Mouse (Mus musculus): ENCODE measurements around the gene Btaf1. TPM values are rescaled to one million over a fixed set of nuclear protein-coding genes. Genes with fewer than 3 reads are reported as not detected.

The Btaf1 gene
- polyA plus RNA-seq, 1 experiment from 2014 or later = 16.1 TPM

- H3K4me1 ChIP-seq (replicated peaks) = peaks cover 22% of the 10 kb centered on the region
- no peak overlapping the region for H3K4me3 ChIP-seq (replicated peaks)
- H3K36me3 ChIP-seq = no peaks in the 10 kb centered on the region
- peaks cover 2% of the 10 kb centered on the region; the same call in 1 of the 2 replicates for H3K9me3 ChIP-seq
- no peak overlapping the region for H3K4me2 ChIP-seq
- H3K27me3 ChIP-seq = no peaks in the 10 kb centered on the region
- WGBS = 87% methylated on average over 5 of the region's 5 CpGs
- no peak for ATAC-seq (ENCODE audit: insufficient number of reproducible peaks, insufficient read depth, low FRiP score, low TSS enrichment, low read depth)
- H3K27ac ChIP-seq = no peak overlapping the region
- no peak overlapping the region for H3K9ac ChIP-seq (replicated peaks)
Measured at GRCm38 (mm10) chr19:37022146-37022545, 96.3 kb downstream of the Btaf1 start.

- ATAC-seq (ENCODE audit: insufficient number of reproducible peaks, insufficient read depth, low FRiP score, low TSS enrichment, low read depth) = peak; percentile 53; the same call in 1 of the 2 replicates
- 0 out of 2 replicates have a peak, but pooled peaks cover 11% of the 10 kb centered on the region for H3K4me1 ChIP-seq (replicated peaks)
- H3K9ac ChIP-seq (replicated peaks) = no peak overlapping the region
- H3K36me3 ChIP-seq = no peaks in the 10 kb centered on the region
- 66% methylated on average over 13 of the region's 13 CpGs for WGBS
- H3K27ac ChIP-seq = no peak overlapping the region
- no peak overlapping the region for H3K4me3 ChIP-seq (replicated peaks)
- no peak overlapping the region for H3K4me2 ChIP-seq
- H3K27me3 ChIP-seq = no peaks in the 10 kb centered on the region
- no peaks in the 10 kb centered on the region for H3K9me3 ChIP-seq
Measured at GRCm38 (mm10) chr19:37025839-37026319, 100.0 kb downstream of the Btaf1 start.

DNA sequence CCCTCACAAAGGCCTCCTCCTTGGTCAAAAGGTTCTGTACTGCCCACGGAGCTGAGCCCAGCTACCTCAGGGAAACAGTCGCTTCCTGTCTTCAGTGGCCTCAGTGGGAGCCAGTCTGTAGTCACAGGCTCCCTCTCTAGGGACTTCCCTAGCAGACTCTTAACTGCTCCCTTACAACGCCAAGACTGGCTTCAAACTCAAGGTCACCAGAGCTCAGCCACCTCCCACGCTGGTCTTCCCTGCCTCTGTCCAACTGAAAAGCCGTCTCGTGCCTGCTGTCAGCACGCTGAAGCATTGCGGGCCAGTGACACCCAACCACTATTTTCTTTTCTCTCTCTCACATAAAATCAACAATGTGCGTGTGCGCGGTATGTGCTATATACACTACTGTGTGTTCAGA lies 100.5 kb downstream of the Btaf1 start:
- 85% methylated on average over 11 of the region's 11 CpGs for WGBS
- ATAC-seq (ENCODE audit: insufficient number of reproducible peaks, insufficient read depth, low FRiP score, low TSS enrichment, low read depth) = no peak
- H3K36me3 ChIP-seq = no peaks in the 10 kb centered on the region
- H3K9ac ChIP-seq (replicated peaks) = no peak overlapping the region
- 0 out of 2 replicates have a peak, but pooled peaks cover 11% of the 10 kb centered on the region for H3K4me1 ChIP-seq (replicated peaks)
- no peak overlapping the region for H3K27ac ChIP-seq
- H3K4me2 ChIP-seq = no peak overlapping the region
- no peaks in the 10 kb centered on the region for H3K9me3 ChIP-seq
- H3K4me3 ChIP-seq (replicated peaks) = no peak overlapping the region
- H3K27me3 ChIP-seq = no peaks in the 10 kb centered on the region

DNA sequence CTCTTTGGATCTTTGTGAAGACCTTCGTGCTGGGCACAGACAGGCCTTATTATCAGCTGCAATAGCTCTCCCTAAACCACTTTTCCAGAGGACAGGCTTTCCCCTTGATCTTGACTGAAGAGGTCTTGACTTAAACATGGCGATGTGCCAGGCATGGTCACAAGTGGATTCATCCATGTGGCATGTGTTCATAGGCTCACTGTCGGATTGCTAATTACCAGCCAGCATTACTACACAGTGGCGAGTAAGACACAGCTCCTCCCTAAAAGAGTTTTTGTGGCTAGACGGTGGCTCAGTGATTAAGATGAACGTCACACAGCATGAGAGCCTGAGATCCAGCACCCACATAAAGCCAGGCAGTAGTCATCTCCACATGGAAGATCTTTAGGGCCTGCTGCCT lies 103.9 kb downstream of the Btaf1 start:
- Histone ChIP-seq H3K4me3 (replicated peaks) (no peak overlapping the region), H3K4me1 (replicated peaks) (0 out of 2 replicates have a peak, but pooled peaks cover 11% of the 10 kb centered on the region), H3K27me3 (no peaks in the 10 kb centered on the region), H3K9ac (replicated peaks) (no peak overlapping the region), H3K9me3 (no peaks in the 10 kb centered on the region), H3K4me2 (no peak overlapping the region), H3K36me3 (no peaks in the 10 kb centered on the region), H3K27ac (no peak overlapping the region)
- WGBS = 83% methylated on average over 6 of the region's 6 CpGs
- no peak for ATAC-seq (ENCODE audit: insufficient number of reproducible peaks, insufficient read depth, low FRiP score, low TSS enrichment, low read depth)

- Histone ChIP-seq H3K4me3 (replicated peaks) (no peak overlapping the region), H3K27me3 (no peaks in the 10 kb centered on the region), H3K36me3 (no peaks in the 10 kb centered on the region), H3K9me3 (no peaks in the 10 kb centered on the region), H3K4me2 (no peak overlapping the region), H3K4me1 (replicated peaks) (no peaks in the 10 kb centered on the region), H3K27ac (no peak overlapping the region), H3K9ac (replicated peaks) (no peak overlapping the region)
- WGBS = 87% methylated on average over 5 of the region's 5 CpGs
- ATAC-seq (ENCODE audit: insufficient number of reproducible peaks, insufficient read depth, low FRiP score, low TSS enrichment, low read depth) = no peak
Measured at GRCm38 (mm10) chr19:37031446-37031845, 105.6 kb downstream of the Btaf1 start.

GRCm38 (mm10) chr19:37032364-37032763 lies 106.5 kb downstream of the Btaf1 start:
- Histone ChIP-seq H3K27ac (no peak overlapping the region), H3K27me3 (no peaks in the 10 kb centered on the region), H3K4me3 (replicated peaks) (no peak overlapping the region), H3K9me3 (no peaks in the 10 kb centered on the region), H3K4me2 (no peak overlapping the region), H3K9ac (replicated peaks) (no peak overlapping the region), H3K36me3 (no peaks in the 10 kb centered on the region), H3K4me1 (replicated peaks) (no peaks in the 10 kb centered on the region)
- 83% methylated on average over 2 of the region's 2 CpGs for WGBS
- no peak for ATAC-seq (ENCODE audit: insufficient number of reproducible peaks, insufficient read depth, low FRiP score, low TSS enrichment, low read depth)

DNA sequence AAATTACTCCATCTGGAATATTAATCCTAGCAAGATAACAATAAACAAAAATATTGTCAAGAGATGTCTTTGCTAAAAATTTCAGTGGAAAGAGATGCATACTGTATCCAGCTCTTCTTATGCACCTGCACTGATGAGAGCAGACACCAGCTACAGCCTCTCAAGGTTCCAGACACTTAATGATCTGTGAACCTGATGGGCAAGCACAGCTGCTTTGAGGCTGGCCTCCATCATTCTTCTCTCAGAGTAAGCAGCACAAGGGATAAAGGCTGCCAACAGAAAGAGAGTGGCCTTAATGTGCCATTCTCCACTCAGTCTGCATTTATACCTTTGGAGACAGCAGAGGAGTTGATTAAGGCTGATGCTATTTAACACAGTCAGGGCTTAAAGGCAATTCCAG lies 115.0 kb downstream of the Btaf1 start:
- Histone ChIP-seq H3K27ac (no peak overlapping the region), H3K9ac (replicated peaks) (no peak overlapping the region)

DNA sequence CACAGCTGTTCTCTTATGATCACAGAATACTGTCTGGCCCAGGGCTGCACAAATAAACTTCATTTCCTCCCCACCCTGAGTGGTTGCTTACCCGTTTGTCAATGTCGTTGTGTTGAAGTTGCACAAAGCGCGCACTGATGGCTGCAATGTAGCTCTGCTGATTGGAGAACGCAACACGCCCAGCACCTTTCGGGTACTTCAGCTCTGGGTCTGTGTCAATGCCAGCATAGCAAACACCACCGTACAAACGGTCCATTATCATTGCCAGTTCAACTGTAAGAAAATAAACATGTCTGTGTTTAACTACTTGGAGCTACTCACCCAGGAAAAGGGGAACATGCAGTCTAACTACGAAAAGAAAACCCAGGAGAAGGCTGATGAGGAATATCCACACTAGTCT lies 118.6 kb downstream of the Btaf1 start:
- Histone ChIP-seq H3K27me3 (no peaks in the 10 kb centered on the region), H3K27ac (no peak overlapping the region), H3K4me1 (replicated peaks) (no peaks in the 10 kb centered on the region), H3K4me3 (replicated peaks) (no peak overlapping the region), H3K36me3 (no peaks in the 10 kb centered on the region), H3K9me3 (no peaks in the 10 kb centered on the region), H3K9ac (replicated peaks) (no peak overlapping the region), H3K4me2 (no peak overlapping the region)
- WGBS = 92% methylated on average over 10 of the region's 10 CpGs
- no peak for ATAC-seq (ENCODE audit: insufficient number of reproducible peaks, insufficient read depth, low FRiP score, low TSS enrichment, low read depth)

More for the DNA sequence above, 115.0 kb downstream of the Btaf1 start:
- Histone ChIP-seq H3K4me2 (no peak overlapping the region), H3K36me3 (no peaks in the 10 kb centered on the region), H3K4me1 (replicated peaks) (no peaks in the 10 kb centered on the region), H3K4me3 (replicated peaks) (no peak overlapping the region), H3K9me3 (no peaks in the 10 kb centered on the region), H3K27me3 (no peaks in the 10 kb centered on the region)
- no peak for ATAC-seq (ENCODE audit: insufficient number of reproducible peaks, insufficient read depth, low FRiP score, low TSS enrichment, low read depth)

DNA sequence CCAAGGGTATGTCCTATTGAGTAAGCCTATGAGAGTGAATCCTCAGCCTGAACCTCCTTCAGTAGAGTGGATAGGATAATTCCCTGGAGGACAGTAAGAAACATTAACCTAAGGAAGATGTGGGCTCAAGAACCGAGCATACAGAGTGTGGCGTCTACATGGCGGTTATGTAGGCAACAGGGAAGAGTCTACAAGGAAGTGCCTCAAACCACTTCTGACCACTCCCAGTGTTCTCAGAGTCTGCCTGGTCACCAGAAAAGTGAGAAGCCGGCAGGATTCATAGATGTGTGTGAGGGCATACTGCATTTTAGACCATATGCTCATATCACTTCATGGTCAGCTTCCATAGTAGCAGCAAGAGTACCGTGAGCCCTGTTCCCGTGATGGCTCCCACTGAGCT lies 122.6 kb downstream of the Btaf1 start:
- Histone ChIP-seq H3K4me1 (replicated peaks) (no peaks in the 10 kb centered on the region), H3K9ac (replicated peaks) (no peak overlapping the region), H3K9me3 (no peaks in the 10 kb centered on the region), H3K4me3 (replicated peaks) (no peak overlapping the region), H3K27me3 (no peaks in the 10 kb centered on the region; the same call in 1 of the 2 replicates), H3K27ac (no peak overlapping the region), H3K4me2 (no peak overlapping the region), H3K36me3 (no peaks in the 10 kb centered on the region)
- WGBS = 85% methylated on average over 6 of the region's 6 CpGs
- no peak for ATAC-seq (ENCODE audit: insufficient number of reproducible peaks, insufficient read depth, low FRiP score, low TSS enrichment, low read depth)

DNA sequence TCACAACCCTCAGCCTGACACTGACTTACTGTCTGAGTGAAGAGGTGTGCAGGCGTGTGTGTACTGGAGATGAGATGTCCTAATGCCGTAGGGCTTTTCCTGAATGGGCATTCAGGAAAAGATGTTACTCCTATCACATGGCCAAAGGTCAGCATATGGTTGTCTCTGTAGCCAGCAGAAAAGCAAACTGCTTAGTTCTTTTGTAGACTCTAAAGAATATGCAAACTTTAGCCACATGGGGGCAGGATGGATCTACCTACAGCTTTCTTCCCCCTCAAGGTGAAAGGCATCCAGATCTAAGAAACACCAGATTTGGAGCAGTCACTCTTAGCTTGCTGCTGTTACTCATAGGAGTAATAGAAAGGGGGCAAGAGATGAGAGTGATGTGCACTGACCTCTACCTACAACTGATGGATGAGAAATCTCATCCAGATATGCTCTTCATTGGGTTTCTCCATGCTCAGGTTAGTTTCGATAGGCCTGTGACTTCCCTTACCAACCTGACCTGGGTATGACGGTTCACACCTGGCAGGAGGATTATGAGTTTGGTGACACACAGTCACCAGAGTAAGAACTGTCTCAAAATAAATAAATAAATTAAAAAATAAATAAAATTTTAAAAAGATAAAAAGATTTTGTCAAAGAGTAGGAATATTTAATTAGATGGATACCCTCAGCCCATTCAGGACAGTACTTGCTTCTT lies 124.9 kb downstream of the Btaf1 start:
- ATAC-seq (ENCODE audit: insufficient number of reproducible peaks, insufficient read depth, low FRiP score, low TSS enrichment, low read depth) = no peak
- Histone ChIP-seq H3K4me2 (no peak overlapping the region), H3K9ac (replicated peaks) (no peak overlapping the region), H3K27ac (no peak overlapping the region), H3K9me3 (no peaks in the 10 kb centered on the region), H3K4me1 (replicated peaks) (no peaks in the 10 kb centered on the region), H3K4me3 (replicated peaks) (no peak overlapping the region), H3K36me3 (no peaks in the 10 kb centered on the region), H3K27me3 (no peaks in the 10 kb centered on the region; the same call in 1 of the 2 replicates)
- 77% methylated on average over 4 of the region's 4 CpGs for WGBS

GRCm38 (mm10) chr19:37055976-37056556 lies 130.2 kb downstream of the Btaf1 start:
- Histone ChIP-seq H3K4me3 (replicated peaks) (no peak overlapping the region), H3K9me3 (no peaks in the 10 kb centered on the region), H3K27ac (no peak overlapping the region), H3K36me3 (no peaks in the 10 kb centered on the region), H3K9ac (replicated peaks) (no peak overlapping the region), H3K4me2 (no peak overlapping the region), H3K4me1 (replicated peaks) (no peaks in the 10 kb centered on the region), H3K27me3 (no peaks in the 10 kb centered on the region)
- 74% methylated on average over 4 of the region's 4 CpGs for WGBS
- no peak for ATAC-seq (ENCODE audit: insufficient number of reproducible peaks, insufficient read depth, low FRiP score, low TSS enrichment, low read depth)

All from limb, embryonic 12.5 days (tissue).